Mouse (Mus musculus) heart, adult 2 months (tissue): Measurements from ENCODE around the gene Map2k4.

ENCODE experiments used
- CTCF ChIP-seq: fragments of 200-600 bp; IDR thresholded peaks from 2 replicates; pipeline ENCODE4 v1.8.1; 2022; ENCODE audit warnings: antibody characterized with exemption, mild to moderate bottlenecking, moderate library complexity
- EP300 ChIP-seq: fragments of 200-500 bp; IDR thresholded peaks from 2 replicates; pipeline ENCODE4 v1.6.1; 2011; ENCODE audit warnings: low read depth, low read length, control low read depth; ENCODE audit not compliant: insufficient read depth
- POLR2A ChIP-seq: fragments of 200-500 bp; IDR thresholded peaks from 2 replicates; pipeline ENCODE4 v1.6.1; 2011; ENCODE audit warnings: mild to moderate bottlenecking, low read depth, low read length, control low read depth; ENCODE audit not compliant: insufficient read depth

DNA sequence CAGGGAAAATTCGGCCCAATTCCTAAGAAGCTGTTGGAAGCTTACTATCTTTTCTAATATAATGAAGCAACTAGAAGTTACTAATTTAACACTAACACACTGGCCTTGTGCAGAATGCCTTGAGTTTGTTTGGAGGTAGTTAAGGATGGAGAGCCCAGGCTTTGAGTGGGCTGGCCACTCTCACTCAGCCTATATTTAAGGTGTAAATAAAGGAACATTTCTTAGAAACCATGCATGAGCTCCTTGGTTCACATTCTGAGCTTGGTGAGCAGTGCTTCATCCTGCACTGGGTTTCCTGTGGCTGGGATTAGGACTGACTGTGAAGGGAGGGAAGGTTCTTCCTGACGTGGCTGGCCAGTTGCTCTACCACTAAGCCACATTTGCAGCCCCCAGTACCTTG lies 64.4 kb downstream of the Map2k4 start:
- no peak for TF ChIP-seq CTCF
- TF ChIP-seq POLR2A, result no peak
- TF ChIP-seq EP300, result no peak
